Mouse (Mus musculus): Measurements from ENCODE around the gene H2-D1. TPM values are rescaled to one million over a fixed set of nuclear protein-coding genes. Genes with fewer than 3 reads are reported as not detected.
"Not testable (repeated sequence)": the region's sequence is repeated elsewhere in the genome, so short reads cannot be mapped to it uniquely, and the experiment has no call there.

The H2-D1 gene
- polyA plus RNA-seq, 1 experiment from 2014 or later = 99.7 TPM

GRCm38 (mm10) chr17:35232043-35232442 lies 30.5 kb upstream of the H2-D1 start:
- Histone ChIP-seq H3K27me3 (no peaks in the 10 kb centered on the region), H3K27ac (replicated peaks) (0 out of 2 replicates have a peak overlapping the region, but pooled peaks have one; percentile 93), H3K4me2 (peak overlapping the region; percentile 95), H3K4me1 (replicated peaks) (peaks cover 54% of the 10 kb centered on the region), H3K36me3 (replicated peaks) (peaks cover 52% of the 10 kb centered on the region), H3K9me3 (replicated peaks) (no peaks in the 10 kb centered on the region), H3K9ac (peak overlapping the region; percentile 6; the same call in 1 of the 2 replicates), H3K4me3 (replicated peaks) (peak overlapping the region; percentile 12)
- whole genome bisulfite sequencing (ENCODE audit: insufficient replicate concordance) = 6% methylated on average over 12 of the region's 12 CpGs
- no peak for ATAC-seq (ENCODE audit: insufficient read depth)

GRCm38 (mm10) chr17:35232659-35233058 lies 29.9 kb upstream of the H2-D1 start:
- H3K36me3 ChIP-seq (replicated peaks) = peaks cover 48% of the 10 kb centered on the region
- no peak for ATAC-seq (ENCODE audit: insufficient read depth)

GRCm38 (mm10) chr17:35233114-35233980 lies 29.2 kb upstream of the H2-D1 start, which contains the start of gene Atp6v1g2:
Gene Atp6v1g2, plus strand, starts transcription at chr17:35233660.
- Histone ChIP-seq H3K36me3 (replicated peaks) (peaks cover 41% of the 10 kb centered on the region), H3K4me2 (peak within 1 kb of the TSS; percentile 95), H3K27ac (replicated peaks) (peak within 1 kb of the TSS; percentile 93), H3K9me3 (replicated peaks) (no peaks in the 10 kb centered on the region), H3K4me3 (replicated peaks) (peak within 1 kb of the TSS; percentile 69), H3K27me3 (no peaks in the 10 kb centered on the region), H3K9ac (no peak within 1 kb of the TSS; the same call in 1 of the 2 replicates), H3K4me1 (replicated peaks) (peaks cover 54% of the 10 kb centered on the region)
- ATAC-seq (ENCODE audit: insufficient read depth) = no peak
- 62% methylated on average over 18 of the region's 18 CpGs for WGBS (ENCODE audit: insufficient replicate concordance)

More at GRCm38 (mm10) chr17:35232659-35233058, 29.9 kb upstream of the H2-D1 start:
- H3K27ac ChIP-seq (replicated peaks) = 0 out of 2 replicates have a peak overlapping the region, but pooled peaks have one; percentile 93
- WGBS (ENCODE audit: insufficient replicate concordance) = 57% methylated on average over 5 of the region's 5 CpGs
- H3K4me1 ChIP-seq (replicated peaks) = peaks cover 54% of the 10 kb centered on the region
- no peak overlapping the region for H3K9ac ChIP-seq
- H3K9me3 ChIP-seq (replicated peaks) = no peaks in the 10 kb centered on the region
- peak overlapping the region; percentile 95 for H3K4me2 ChIP-seq
- H3K27me3 ChIP-seq = no peaks in the 10 kb centered on the region
- peak overlapping the region; percentile 12 for H3K4me3 ChIP-seq (replicated peaks)

- H3K9me3 ChIP-seq (replicated peaks); H3K9ac ChIP-seq; H3K27me3 ChIP-seq; ATAC-seq (ENCODE audit: insufficient read depth): not testable (repeated sequence)
- WGBS (ENCODE audit: insufficient replicate concordance) = 64% methylated on average over 7 of the region's 7 CpGs
- Histone ChIP-seq H3K36me3 (replicated peaks) (peaks cover 34% of the 10 kb centered on the region), H3K4me1 (replicated peaks) (peaks cover 54% of the 10 kb centered on the region), H3K27ac (replicated peaks) (peak overlapping the region; percentile 93), H3K4me3 (replicated peaks) (peak overlapping the region; percentile 69), H3K4me2 (peak overlapping the region; percentile 95)
Measured at GRCm38 (mm10) chr17:35234090-35234489, 28.4 kb upstream of the H2-D1 start.

- peaks cover 57% of the 10 kb centered on the region for H3K4me1 ChIP-seq (replicated peaks)
- WGBS (ENCODE audit: insufficient replicate concordance) = 1% methylated on average over 31 of the region's 31 CpGs
- H3K9ac ChIP-seq = peak overlapping the region; percentile 78
- H3K4me3 ChIP-seq (replicated peaks) = peak overlapping the region; percentile 69
- 0 out of 2 replicates have a peak, but pooled peaks have one; percentile 2 for ATAC-seq (ENCODE audit: insufficient read depth)
- peaks cover 26% of the 10 kb centered on the region for H3K36me3 ChIP-seq (replicated peaks)
- peak overlapping the region; percentile 95 for H3K4me2 ChIP-seq
- no peaks in the 10 kb centered on the region for H3K27me3 ChIP-seq
- peak overlapping the region; percentile 93 for H3K27ac ChIP-seq (replicated peaks)
- no peaks in the 10 kb centered on the region for H3K9me3 ChIP-seq (replicated peaks)
Measured at GRCm38 (mm10) chr17:35234903-35235302, 27.6 kb upstream of the H2-D1 start.

- under 1% methylated on average over 35 of the region's 35 CpGs for WGBS (ENCODE audit: insufficient replicate concordance)
- peak within 1 kb of the TSS; percentile 93 for H3K27ac ChIP-seq (replicated peaks)
- peak within 1 kb of the TSS; percentile 78 for H3K9ac ChIP-seq
- H3K27me3 ChIP-seq = no peaks in the 10 kb centered on the region
- peak within 1 kb of the TSS; percentile 69 for H3K4me3 ChIP-seq (replicated peaks)
- ATAC-seq (ENCODE audit: insufficient read depth) = peak; percentile 75
- H3K9me3 ChIP-seq (replicated peaks) = no peaks in the 10 kb centered on the region
- peaks cover 63% of the 10 kb centered on the region for H3K4me1 ChIP-seq (replicated peaks)
- peak within 1 kb of the TSS; percentile 95 for H3K4me2 ChIP-seq
- H3K36me3 ChIP-seq (replicated peaks) = peaks cover 19% of the 10 kb centered on the region
Measured at GRCm38 (mm10) chr17:35235614-35236389, 26.7 kb upstream of the H2-D1 start, which contains the start of gene Nfkbil1. Gene Nfkbil1, minus strand, starts transcription at chr17:35235792.

GRCm38 (mm10) chr17:35236390-35236746 lies 26.2 kb upstream of the H2-D1 start:
- peaks cover 62% of the 10 kb centered on the region for H3K4me1 ChIP-seq (replicated peaks)
- peaks cover 14% of the 10 kb centered on the region for H3K36me3 ChIP-seq (replicated peaks)
- H3K27me3 ChIP-seq = no peaks in the 10 kb centered on the region
- H3K27ac ChIP-seq (replicated peaks) = peak overlapping the region; percentile 93
- H3K9ac ChIP-seq = peak overlapping the region; percentile 78
- H3K4me3 ChIP-seq (replicated peaks) = peak overlapping the region; percentile 69
- WGBS (ENCODE audit: insufficient replicate concordance) = under 1% methylated on average over 18 of the region's 18 CpGs
- peak; percentile 61 for ATAC-seq (ENCODE audit: insufficient read depth)
- peak overlapping the region; percentile 95 for H3K4me2 ChIP-seq
- no peaks in the 10 kb centered on the region for H3K9me3 ChIP-seq (replicated peaks)

- peaks cover 56% of the 10 kb centered on the region for H3K4me1 ChIP-seq (replicated peaks)
- peak overlapping the region; percentile 95; the same call in 1 of the 2 replicates for H3K4me2 ChIP-seq
- no peaks in the 10 kb centered on the region for H3K9me3 ChIP-seq (replicated peaks)
- H3K27me3 ChIP-seq = no peaks in the 10 kb centered on the region
- H3K27ac ChIP-seq (replicated peaks) = no peak overlapping the region
- no peak overlapping the region for H3K9ac ChIP-seq
- H3K4me3 ChIP-seq (replicated peaks) = no peak overlapping the region
- no peak for ATAC-seq (ENCODE audit: insufficient read depth)
- WGBS (ENCODE audit: insufficient replicate concordance) = 81% methylated on average over 9 of the region's 9 CpGs
- H3K36me3 ChIP-seq (replicated peaks) = peaks cover 13% of the 10 kb centered on the region; the same call in 1 of the 2 replicates
Measured at GRCm38 (mm10) chr17:35236996-35237395, 25.5 kb upstream of the H2-D1 start.

- H3K9me3 ChIP-seq (replicated peaks) = no peaks in the 10 kb centered on the region
- no peak overlapping the region for H3K9ac ChIP-seq
- H3K4me2 ChIP-seq = no peak overlapping the region
- no peak for ATAC-seq (ENCODE audit: insufficient read depth)
- no peak overlapping the region for H3K27ac ChIP-seq (replicated peaks)
- no peak overlapping the region for H3K4me3 ChIP-seq (replicated peaks)
- WGBS (ENCODE audit: insufficient replicate concordance) = 77% methylated on average over 12 of the region's 12 CpGs
- no peaks in the 10 kb centered on the region for H3K27me3 ChIP-seq
- H3K36me3 ChIP-seq (replicated peaks) = peaks cover 13% of the 10 kb centered on the region; the same call in 1 of the 2 replicates
- H3K4me1 ChIP-seq (replicated peaks) = peaks cover 51% of the 10 kb centered on the region
Measured at GRCm38 (mm10) chr17:35237504-35237903, 25.0 kb upstream of the H2-D1 start.

GRCm38 (mm10) chr17:35239700-35240099 lies 22.8 kb upstream of the H2-D1 start:
- no peak overlapping the region for H3K9ac ChIP-seq
- peaks cover 49% of the 10 kb centered on the region for H3K4me1 ChIP-seq (replicated peaks)
- H3K4me2 ChIP-seq = no peak overlapping the region
- no peak overlapping the region for H3K4me3 ChIP-seq (replicated peaks)
- ATAC-seq (ENCODE audit: insufficient read depth) = no peak
- WGBS (ENCODE audit: insufficient replicate concordance) = 57% methylated on average over 5 of the region's 5 CpGs
- no peaks in the 10 kb centered on the region for H3K9me3 ChIP-seq (replicated peaks)
- H3K27ac ChIP-seq (replicated peaks) = no peak overlapping the region
- no peaks in the 10 kb centered on the region for H3K27me3 ChIP-seq
- peaks cover 17% of the 10 kb centered on the region for H3K36me3 ChIP-seq (replicated peaks)
